Mouse (Mus musculus): ENCODE measurements at regions not wholly inside any gene's neighbourhood (a gene's known extent, or its start where the extent isn't known, plus 50 kb on each side); places are given as distances from the start of the nearest gene placed in this dataset.

DNA sequence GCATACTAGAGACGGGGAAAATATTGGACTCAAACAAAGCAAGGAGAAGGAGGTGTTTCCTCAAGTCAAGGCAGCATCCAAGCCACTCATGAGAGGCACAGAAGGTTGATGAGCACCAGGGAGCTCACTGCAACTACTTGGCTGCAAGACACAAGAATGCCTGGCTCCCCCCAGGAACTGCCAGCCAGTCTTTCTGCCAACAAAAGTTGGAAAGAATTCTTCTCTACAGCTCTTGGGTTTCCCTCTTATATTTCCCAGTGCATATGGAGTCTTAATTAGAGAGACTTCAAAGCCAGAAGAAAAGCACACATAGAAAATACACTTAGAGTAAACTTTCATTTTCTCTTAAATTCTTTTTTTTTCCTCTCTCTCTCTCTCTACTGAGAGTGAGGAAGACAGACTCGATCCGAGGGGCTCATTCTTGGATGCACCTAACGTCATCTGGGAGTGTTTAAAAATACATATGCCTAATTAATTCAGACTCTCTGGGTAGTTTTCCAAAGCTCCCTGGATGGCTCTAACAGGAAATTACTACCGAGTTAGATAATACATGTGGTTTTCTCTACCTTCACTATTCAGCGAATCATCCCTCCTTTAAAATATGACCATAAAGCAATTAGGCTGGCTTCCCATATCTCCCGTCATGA is 222.7 kb downstream of the Fam84b start:
- DNase-seq = peak; percentile 19

DNA sequence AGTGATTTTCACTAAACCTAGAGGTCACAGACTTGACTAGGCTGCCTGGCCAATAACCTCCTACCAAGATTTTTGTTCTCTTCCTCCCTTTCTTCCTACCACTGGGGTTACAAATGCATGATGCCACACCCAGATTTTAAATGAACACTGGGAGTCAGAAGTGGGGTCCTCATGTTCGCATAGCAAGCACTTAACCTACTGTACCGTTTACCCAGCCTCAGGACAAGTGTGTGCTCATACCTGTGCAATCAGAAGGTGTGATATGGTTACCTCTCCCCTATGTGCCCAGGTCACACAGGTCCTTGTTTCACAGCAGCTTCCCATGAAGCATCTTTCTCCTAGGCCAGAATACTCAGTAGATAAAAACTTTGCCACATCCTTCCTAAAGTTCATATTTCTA is 234.8 kb downstream of the Fam84b start:
- no peak for DNase-seq

DNA sequence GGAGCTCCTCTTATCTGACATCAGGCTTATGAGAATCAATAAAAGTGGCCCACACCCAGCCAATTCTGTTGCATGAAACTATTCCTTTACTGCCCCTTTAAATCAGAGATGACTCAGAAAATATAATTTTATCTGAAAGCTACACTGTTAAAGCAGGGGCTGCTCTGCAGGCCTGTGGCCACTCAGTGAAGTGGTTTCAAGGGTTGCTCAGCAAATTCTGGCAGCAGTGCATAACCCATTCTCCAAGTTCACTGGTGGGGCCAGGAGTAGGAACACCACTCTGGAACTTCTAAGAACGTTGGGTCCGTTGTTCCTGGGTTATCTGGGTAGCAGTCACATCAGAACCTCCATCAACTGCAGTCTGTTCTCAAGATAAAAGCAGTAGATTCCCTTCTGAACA is 236.2 kb downstream of the Fam84b start:
- DNase-seq = no peak

DNA sequence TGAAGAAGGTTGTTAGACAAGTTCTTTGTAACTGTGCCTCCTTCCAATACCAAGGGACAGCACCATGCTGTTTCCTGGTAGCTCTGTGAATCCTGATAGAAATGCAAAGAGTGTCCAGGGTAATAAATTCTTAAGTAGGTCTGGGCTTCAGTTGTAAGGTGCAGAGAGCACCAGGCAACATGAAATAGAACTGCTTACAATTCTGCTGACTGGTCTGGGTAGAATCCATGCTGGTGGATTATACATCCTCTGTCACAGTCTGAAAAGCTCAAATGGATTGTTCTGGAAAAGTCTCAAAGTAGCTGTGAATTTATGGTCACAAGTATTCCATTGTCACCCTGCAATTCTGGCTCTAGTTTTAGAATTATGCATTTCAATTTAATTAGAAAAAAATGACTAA is 251.7 kb downstream of the Fam84b start:
- no peak for DNase-seq

DNA sequence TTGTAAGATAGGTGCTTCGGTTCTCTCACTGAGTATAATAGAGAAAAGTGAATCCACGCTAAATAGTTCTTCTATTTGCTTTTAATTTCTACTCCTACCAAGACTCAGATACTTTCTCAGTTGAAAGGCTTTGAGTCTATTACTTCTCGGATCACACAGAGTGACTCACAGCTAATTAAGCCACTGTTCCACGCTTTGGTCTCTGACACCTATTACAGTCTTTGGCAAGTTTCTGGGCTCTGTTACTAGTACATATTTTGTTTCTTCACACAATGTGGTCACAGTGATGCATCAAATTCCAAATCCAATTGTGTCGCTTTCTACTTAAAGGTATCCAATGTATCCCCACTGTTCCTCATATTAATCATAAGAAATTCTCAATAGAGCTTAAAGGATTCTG is 276.5 kb downstream of the Fam84b start:
- DNase-seq = no peak

DNA sequence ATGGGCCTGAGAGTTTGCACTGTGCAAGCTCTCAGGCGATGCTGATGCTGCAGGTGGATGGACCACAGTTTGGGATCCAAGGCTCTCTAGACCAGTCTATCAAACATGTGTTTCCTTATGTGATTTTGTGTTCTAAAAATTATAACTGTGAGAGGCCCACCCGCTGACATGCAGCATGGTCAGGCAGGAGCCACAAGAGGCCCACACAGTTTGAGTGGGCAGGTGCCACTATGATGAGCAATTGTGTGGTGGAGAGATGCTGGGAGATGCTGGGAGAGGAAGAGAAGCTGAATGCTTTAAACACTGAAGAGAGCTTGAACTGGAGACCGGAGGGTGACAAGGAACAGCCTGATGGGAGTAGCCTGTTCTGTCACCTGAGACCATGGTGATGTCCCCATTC is 287.3 kb downstream of the Fam84b start:
- no peak for DNase-seq

DNA sequence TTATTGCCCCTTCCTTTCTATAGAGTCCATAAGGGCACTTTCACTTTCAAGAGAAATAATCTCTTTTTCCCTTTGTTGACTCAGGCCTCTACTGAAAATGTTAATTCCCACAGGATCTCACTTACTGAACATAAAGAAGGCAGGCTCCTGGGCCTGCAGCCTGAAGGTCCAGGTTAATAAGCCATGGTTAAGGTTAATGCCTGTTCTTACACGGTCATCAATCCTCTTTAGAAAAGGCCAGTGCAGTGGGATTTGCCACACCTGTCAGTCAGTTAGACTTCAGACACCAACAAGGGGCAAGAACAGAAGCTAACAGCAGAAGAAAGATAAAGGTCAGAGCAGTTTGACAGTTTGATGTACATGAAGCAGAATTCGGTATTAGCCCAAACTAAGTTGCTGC is 288.6 kb downstream of the Fam84b start:
- no peak for DNase-seq

DNA sequence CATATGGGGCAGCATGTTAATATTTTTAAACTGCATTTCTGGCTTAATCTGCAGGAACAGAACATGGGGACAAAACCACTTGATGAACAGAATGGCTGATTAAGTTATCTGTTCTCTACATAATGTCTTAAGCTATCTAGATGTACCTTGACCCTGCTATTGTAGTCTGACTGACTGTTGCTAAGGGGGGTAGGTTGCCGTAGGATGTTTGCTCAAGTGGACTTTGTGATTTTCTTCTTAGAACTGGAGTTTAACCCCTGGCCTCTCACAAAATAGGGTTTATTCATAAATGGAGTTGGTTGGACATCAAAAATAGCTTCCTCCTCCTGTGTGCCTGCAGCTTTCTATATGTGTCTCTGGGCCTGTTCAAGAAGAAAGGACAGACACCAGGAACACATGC is 292.9 kb downstream of the Fam84b start:
- no peak for DNase-seq

DNA sequence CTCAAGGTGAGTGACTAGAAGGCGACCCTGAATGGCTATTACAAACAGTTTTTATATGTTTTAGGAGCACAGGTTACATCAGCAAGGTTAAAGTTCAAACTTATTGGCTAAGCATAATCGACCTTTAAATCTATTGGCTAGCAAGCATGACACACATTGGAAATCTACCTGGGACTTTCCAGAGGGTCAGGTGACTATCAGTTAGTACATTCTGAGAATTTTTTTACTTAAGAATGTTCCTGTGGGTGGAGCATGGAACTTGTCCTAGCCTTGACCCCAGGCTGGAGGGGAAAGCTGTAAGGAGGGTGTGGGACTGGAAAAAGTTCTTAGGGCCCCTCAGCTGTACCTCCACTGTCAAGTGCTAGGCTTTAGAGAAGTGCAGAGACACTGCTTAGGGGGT is 297.9 kb downstream of the Fam84b start:
- no peak for DNase-seq

DNA sequence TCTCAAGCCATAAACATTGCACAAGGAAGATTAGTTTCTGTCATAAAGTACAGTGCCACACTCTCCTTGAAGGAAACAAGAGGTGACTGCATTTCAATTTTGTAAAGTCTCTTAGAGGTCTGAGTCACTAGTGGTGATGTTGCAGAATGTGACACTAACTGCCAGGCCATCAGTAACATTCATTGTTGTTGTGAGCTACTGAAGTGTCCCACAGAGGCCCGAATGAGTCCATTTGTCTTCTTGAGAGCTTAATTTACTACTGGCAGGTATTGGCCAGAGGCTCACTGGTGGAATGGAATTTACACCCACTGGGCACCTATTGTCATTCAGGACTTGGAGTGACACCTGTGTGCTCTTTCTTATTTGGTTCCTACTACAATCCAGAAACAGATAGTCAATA is 299.0 kb downstream of the Fam84b start:
- no peak for DNase-seq

DNA sequence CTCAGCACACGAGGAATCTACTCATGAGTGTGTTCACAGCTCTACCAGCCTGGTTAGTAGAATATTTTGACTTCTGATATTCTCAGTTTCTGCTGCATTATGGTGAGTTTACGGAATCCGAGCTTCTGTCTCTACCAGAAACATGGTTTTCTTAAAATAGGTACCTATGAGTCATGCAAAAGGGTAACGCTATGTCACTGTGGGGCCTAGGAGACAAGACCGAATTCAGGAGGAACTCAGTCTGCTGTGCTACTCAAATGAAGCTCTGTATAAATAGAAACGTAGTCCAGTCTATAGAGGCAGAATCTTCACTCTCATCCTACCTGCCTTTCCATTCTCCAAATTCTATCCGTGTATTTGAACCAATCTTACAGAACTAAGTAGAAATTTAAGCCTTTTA is 305.5 kb downstream of the Fam84b start:
- DNase-seq = no peak

DNA sequence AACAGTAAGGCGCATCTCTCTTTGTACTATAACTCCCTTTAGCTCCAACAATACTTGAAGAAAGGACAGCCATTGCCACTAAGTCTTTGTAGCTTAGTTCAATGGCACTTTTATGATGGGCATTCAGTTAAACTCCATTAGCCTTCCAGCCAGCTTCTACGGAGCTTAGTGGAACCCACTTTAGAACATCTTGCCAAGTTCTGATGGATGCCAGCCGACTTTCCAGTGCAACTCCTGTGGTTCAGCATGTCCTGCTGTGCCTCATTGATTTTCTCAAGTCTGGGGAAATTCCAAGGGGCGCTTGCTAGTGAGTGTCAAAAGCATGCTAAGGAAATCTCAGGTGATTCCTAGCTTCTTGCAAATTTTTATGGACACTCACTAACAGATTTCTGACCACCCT is 316.4 kb downstream of the Fam84b start:
- DNase-seq = no peak

DNA sequence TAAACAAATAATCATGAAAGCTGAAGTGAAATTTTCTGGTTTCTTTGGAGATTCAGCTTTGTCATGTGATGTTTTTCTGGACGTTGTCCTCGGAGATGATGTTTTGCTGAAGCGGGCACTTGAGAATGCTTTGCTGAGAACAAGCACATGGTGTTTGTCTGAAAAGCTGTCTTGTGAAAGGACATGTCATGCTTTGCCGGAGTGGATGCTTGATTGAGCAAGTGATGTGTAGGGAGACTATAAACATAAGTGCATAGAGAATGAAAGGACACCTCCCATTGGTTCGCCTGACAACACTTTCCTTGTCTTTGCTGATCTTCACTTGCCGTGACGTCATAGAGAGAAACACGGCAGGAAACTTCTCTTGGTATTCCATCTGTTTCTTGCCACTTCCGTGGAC is 318.9 kb downstream of the Fam84b start:
- DNase-seq = no peak

DNA sequence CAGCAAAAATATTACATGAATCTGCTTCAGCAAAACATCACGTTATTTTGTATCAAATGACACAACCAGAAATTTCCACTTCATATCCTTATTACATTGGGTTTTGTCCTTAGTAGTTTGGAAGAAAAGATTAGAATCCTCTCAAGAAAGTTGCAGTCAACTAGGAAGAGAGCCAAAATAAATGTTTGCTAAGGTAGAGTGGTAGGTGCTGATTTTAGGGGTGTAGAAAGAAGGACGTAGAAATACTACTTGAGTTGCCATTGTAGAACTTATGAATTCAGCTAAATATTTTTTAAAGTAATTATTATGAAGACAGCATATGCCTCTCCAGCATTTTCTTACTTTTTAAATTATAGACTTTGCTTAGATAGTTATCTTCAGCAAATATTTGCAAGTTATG is 336.8 kb downstream of the Fam84b start:
- DNase-seq = no peak

DNA sequence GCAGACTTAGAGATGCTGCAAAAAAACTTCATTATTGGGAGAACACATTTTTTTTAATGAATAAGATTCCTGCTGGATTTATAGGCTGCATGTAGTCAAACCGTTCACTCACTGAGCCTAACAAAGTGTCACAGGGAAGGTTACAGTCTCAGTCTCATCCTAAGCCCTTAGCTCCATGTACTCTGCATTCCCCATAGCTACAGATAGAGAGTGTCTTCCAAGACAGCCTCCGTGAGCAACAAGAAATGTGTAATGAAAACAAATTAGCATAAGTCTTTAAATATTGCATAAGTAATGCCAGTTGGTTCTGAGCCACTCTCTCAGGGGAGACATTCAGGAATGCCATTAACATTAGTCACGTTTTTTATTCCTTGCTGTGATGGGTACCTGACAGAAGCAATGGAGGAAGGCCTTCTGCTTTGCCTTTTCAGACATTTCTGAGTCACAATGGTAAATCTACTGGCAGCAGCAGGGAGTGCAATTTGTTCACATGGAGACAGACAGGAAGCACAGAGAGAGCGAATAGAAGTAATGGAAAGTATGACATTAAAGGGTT is 376.7 kb downstream of the Fam84b start:
- no peak for DNase-seq

DNA sequence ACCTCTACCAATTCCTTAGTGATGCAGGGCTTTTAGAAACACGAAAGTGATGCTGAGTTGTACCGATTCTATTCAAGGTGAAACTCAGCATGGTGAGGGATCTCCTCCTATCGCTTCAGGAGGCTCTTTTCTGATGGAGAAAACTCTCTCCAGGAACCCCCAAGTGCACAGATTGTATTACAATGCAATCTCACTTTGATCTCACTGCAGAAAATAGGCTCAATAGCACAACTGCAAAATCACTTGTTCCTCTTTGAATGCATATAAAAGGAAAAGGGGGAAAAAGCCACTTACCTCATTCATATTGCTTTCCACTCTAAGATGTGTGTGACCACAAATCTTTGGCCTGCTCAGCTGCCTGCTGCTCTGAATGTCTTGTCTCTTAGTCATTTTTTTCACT is 378.5 kb downstream of the Fam84b start:
- DNase-seq = no peak

DNA sequence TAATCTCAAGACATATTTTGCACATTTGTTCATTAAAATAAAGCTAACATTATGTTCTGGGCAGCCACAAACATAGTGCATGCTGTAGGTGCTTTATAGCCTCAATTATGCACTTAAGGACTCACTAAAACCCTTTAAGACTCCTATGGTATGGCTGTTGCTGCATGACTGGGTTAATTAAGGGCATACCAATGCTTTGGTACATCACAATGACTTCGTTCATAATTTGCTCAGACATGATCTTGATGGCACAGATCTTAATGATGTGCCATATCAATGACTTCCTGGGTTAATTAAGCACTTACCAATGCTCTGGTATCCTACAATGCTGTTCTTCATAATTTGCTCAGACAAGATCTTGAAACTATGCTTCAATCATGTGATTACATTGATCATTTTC is 415.5 kb upstream of the 4933412E24Rik start:
- no peak for DNase-seq

DNA sequence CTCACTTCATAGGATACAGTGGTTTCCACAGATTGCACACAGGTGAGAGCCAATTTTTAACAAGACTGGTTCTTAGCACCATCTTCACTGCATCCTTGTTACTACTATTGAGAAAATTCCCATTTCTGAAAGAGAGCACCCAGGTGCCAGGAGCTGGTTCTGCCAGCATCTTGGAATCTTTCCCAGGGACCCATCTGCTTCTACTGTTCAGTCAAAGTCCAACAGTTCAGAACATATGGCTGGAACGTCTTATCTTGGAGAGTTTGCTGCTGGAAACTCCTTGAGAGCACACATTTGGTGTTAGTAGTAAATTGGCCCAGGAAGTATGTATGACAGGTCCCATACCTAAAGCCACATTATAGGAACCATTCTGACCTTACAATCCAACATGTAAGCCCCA is 402.7 kb upstream of the 4933412E24Rik start:
- peak; percentile 35 for DNase-seq

DNA sequence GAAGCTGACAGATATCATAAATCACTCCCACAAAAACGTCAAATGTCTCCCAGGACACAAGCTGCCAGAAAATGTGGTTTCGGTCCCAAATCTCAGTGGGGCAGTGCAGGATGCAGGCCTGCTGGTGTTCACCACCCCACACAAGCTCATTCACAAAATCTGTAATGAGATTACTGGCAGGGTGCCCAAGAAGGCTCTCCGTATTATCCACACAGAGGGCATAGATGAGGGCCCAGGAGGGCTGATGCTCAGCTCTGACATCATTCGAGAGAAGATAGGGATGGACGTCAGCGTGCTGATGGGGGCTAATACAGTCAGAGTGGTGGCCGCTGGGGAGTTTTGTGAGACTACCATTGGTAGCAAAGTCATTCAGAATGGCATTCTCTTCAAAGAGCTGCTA is 375.9 kb upstream of the 4933412E24Rik start:
- no peak for DNase-seq

DNA sequence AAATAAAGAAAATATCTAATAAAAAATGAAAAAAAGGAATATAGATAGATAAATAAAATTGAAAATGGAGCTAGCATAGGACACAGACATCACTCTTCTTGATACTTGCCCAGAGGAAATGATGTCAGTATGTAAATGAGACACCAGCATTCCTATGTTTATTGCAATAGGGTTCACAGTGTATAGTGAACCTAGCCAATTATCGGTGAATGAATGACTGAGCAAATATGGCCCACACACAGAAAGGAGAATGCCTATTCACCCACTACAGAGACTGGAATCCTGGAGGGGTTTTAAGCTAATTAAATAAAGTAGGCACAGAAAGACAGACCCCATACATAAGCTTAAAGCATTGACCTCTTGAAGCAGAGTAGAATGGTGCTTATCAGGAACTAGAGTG is 373.9 kb upstream of the 4933412E24Rik start:
- DNase-seq = no peak

DNA sequence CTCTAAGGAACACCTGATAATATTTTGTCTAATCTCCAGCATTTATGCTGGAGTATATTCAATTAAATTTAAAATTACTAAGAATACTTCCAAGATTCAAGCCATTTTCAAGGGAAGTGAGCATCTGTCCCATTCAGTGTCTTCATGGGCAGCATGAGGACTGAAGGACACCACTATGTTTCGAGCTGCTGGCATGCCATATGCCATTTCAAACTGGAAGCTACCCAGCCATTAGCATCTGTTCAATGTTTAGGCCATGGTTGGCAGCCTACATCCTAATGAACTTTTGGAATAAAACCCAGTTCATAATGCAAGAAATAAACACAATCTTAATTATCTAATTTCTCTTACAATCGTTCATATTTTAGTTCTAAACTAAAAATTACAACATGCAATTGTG is 371.5 kb upstream of the 4933412E24Rik start:
- DNase-seq = no peak
